Mouse (Mus musculus): ENCODE data around the gene Pdhb. TPM values are rescaled to one million over a fixed set of nuclear protein-coding genes. Genes with fewer than 3 reads are reported as not detected.

The Pdhb gene
- total and polyA plus RNA-seq, 3 experiments = 109 to 140 TPM; not detected in 1

DNA sequence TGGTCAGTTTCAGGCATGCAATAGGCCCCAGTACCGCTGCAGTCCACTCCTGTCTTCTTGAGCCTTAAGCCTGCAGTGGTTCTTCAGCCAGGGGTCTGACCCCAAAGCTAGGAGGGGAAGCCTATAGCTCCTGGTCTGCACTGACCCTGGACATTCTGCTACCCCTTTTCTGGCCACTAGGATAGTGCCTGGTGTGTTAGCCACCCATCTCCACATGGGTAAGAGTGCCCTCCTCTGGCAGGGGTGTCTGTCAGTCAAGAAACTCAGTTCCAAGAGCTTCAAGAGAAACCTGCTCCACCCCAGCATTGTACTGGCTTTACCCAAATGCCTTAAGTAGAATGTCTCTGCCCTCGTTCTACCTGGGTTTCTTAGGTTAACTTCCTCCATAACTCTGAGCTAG lies 11.0 kb downstream of the Pdhb start:
- Histone ChIP-seq H3K4me3 (ENCODE audit: control insufficient read depth in 1 of 2, insufficient read depth in 1 of 2, low read depth in 2 of 2, low read length in 2 of 2) (no peak overlapping the region), H3K27ac (ENCODE audit: control insufficient read depth, low read depth, low read length) (no peak overlapping the region), H3K9me3 (replicated peaks; ENCODE audit: insufficient read depth, low read length) (no peaks in the 10 kb centered on the region), H3K4me1 (ENCODE audit: control insufficient read depth in 1 of 2, insufficient read depth in 2 of 2, low read length in 2 of 2) (no peaks in the 10 kb centered on the region), H3K79me2 (ENCODE audit: control insufficient read depth, insufficient read depth, low read length, poor library complexity) (no peaks in the 10 kb centered on the region), H3K27me3 (ENCODE audit: control insufficient read depth in 1 of 2, insufficient read depth in 2 of 2, low read length in 2 of 2) (no peaks in the 10 kb centered on the region), H3K36me3 (ENCODE audit: control insufficient read depth in 1 of 2, insufficient read depth in 2 of 2, low read length in 2 of 2) (peaks cover 0 to 3% of the 10 kb centered on the region in 2 experiments; a peak in 3 of 4 replicates), H3K9ac (ENCODE audit: control insufficient read depth, low read depth, low read length, poor library complexity, severe bottlenecking) (no peak overlapping the region)
- TF ChIP-seq JUND (IDR thresholded peaks at IDR 0.05; ENCODE audit: low read depth, low read length) = no peak
- no peak for TF ChIP-seq USF1 (IDR thresholded peaks at IDR 0.05; ENCODE audit: low read depth, low read length)
- TF ChIP-seq SMC3 (IDR thresholded peaks at IDR 0.05; ENCODE audit: low read depth, low read length) = no peak
- TF ChIP-seq UBTF (IDR thresholded peaks at IDR 0.05; ENCODE audit: borderline replicate concordance, insufficient read depth, low read depth, low read length) = no peak
- TF ChIP-seq ZKSCAN1 (IDR thresholded peaks at IDR 0.05; ENCODE audit: low read depth, low read length) = no peak
- no peak for TF ChIP-seq ZNF384 (IDR thresholded peaks at IDR 0.05; ENCODE audit: low read depth, low read length)
- no peak for TF ChIP-seq BHLHE40 (IDR thresholded peaks at IDR 0.05; ENCODE audit: borderline replicate concordance, low read depth, low read length)
- no peak for TF ChIP-seq SIN3A (IDR thresholded peaks at IDR 0.05; ENCODE audit: low read length)
- no peak for TF ChIP-seq POLR2AphosphoS2 (IDR thresholded peaks at IDR 0.05; ENCODE audit: low read length)
- no peak for TF ChIP-seq ETS1 (IDR thresholded peaks at IDR 0.05; ENCODE audit: low read depth, low read length)
- TF ChIP-seq USF2 (IDR thresholded peaks at IDR 0.05; ENCODE audit: borderline replicate concordance in 1 of 2, insufficient read depth in 1 of 2, low read depth in 1 of 2, low read length in 2 of 2) = no peak
- TF ChIP-seq CHD1 (IDR thresholded peaks at IDR 0.05; ENCODE audit: low read depth, low read length) = no peak
- no peak for TF ChIP-seq RAD21 (IDR thresholded peaks at IDR 0.05; ENCODE audit: low read depth, low read length)
- TF ChIP-seq MYB (IDR thresholded peaks at IDR 0.05; ENCODE audit: low read depth, low read length) = no peak
- TF ChIP-seq TBP (IDR thresholded peaks at IDR 0.05; ENCODE audit: low read depth, low read length) = no peak
- no peak for TF ChIP-seq MAX (IDR thresholded peaks at IDR 0.05; ENCODE audit: low read length)
- DNase-seq (ENCODE audit: low read depth, low spot score) = no peak

DNA sequence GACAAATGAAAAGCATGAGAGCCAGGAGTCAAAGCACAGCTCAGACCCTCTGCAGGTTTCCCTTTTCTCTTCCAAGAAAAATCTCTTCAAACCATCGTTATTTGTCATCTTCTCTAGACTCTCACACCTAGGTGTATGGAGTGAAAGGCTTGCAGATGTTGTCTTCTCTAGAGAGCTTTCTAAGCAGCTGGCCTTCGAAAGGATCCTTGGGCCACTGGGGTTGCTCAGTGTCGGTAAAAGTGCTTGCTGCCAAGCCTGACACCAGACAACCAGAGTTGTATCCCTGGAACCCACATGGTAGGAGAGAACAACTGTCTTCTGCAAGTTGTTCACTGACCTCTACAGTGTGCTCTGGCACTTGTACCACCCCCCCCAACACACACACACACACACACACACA lies 13.7 kb downstream of the Pdhb start:
- H3K4me3 ChIP-seq (ENCODE audit: control insufficient read depth in 1 of 2, insufficient read depth in 1 of 2, low read depth in 2 of 2, low read length in 2 of 2) = no peak overlapping the region
- H3K9ac ChIP-seq (ENCODE audit: control insufficient read depth, low read depth, low read length, poor library complexity, severe bottlenecking) = no peak overlapping the region
- H3K9me3 ChIP-seq (replicated peaks; ENCODE audit: insufficient read depth, low read length) = no peaks in the 10 kb centered on the region
- no peaks in the 10 kb centered on the region for H3K27me3 ChIP-seq (ENCODE audit: control insufficient read depth in 1 of 2, insufficient read depth in 2 of 2, low read length in 2 of 2)
- no peaks in the 10 kb centered on the region for H3K79me2 ChIP-seq (ENCODE audit: control insufficient read depth, insufficient read depth, low read length, poor library complexity)
- TF ChIP-seq NELFE (IDR thresholded peaks at IDR 0.05; ENCODE audit: low read depth, low read length) (no peak), CHD1 (IDR thresholded peaks at IDR 0.05; ENCODE audit: low read depth, low read length) (no peak), ZKSCAN1 (IDR thresholded peaks at IDR 0.05; ENCODE audit: low read depth, low read length) (no peak), MYB (IDR thresholded peaks at IDR 0.05; ENCODE audit: low read depth, low read length) (no peak), ZNF384 (IDR thresholded peaks at IDR 0.05; ENCODE audit: low read depth, low read length) (no peak), RCOR1 (IDR thresholded peaks at IDR 0.05; ENCODE audit: low read depth, low read length) (no peak), JUND (IDR thresholded peaks at IDR 0.05; ENCODE audit: low read depth, low read length) (no peak), USF2 (IDR thresholded peaks at IDR 0.05; ENCODE audit: borderline replicate concordance in 1 of 2, insufficient read depth in 1 of 2, low read depth in 1 of 2, low read length in 2 of 2) (no peak), MXI1 (IDR thresholded peaks at IDR 0.05; ENCODE audit: low read depth, low read length) (no peak), GABPA (IDR thresholded peaks at IDR 0.05; ENCODE audit: low read depth, low read length) (no peak), RAD21 (IDR thresholded peaks at IDR 0.05; ENCODE audit: low read depth, low read length) (no peak), ZC3H11A (IDR thresholded peaks at IDR 0.05; ENCODE audit: low read depth, low read length) (no peak), SMC3 (IDR thresholded peaks at IDR 0.05; ENCODE audit: low read depth, low read length) (no peak), CHD2 (IDR thresholded peaks at IDR 0.05; ENCODE audit: low read length) (no peak), HCFC1 (IDR thresholded peaks at IDR 0.05; ENCODE audit: low read depth, low read length) (no peak), NRF1 (IDR thresholded peaks at IDR 0.05; ENCODE audit: insufficient read depth, low read depth, low read length, poor library complexity, severe bottlenecking) (no peak), EP300 (IDR thresholded peaks at IDR 0.05; ENCODE audit: low read depth in 1 of 2, low read length in 2 of 2) (no peak), TBP (IDR thresholded peaks at IDR 0.05; ENCODE audit: low read depth, low read length) (no peak), MAZ (IDR thresholded peaks at IDR 0.05; ENCODE audit: low read depth, low read length) (no peak), MEF2A (IDR thresholded peaks at IDR 0.05; ENCODE audit: extremely low read depth, insufficient replicate concordance, low read depth, low read length, poor library complexity, severe bottlenecking) (no peak)
- no peaks in the 10 kb centered on the region for H3K4me1 ChIP-seq (ENCODE audit: control insufficient read depth in 1 of 2, insufficient read depth in 2 of 2, low read length in 2 of 2)
- DNase-seq (ENCODE audit: low read depth, low spot score) = no peak
- H3K36me3 ChIP-seq (ENCODE audit: control insufficient read depth in 1 of 2, insufficient read depth in 2 of 2, low read length in 2 of 2) = no peaks in the 10 kb centered on the region; a peak in 1 of 4 replicates
- H3K27ac ChIP-seq (ENCODE audit: control insufficient read depth, low read depth, low read length) = no peak overlapping the region

All from MEL (cell line).